Mouse (Mus musculus) frontal cortex, postnatal 36 days (tissue): ENCODE measurements around the gene Amy2a3.
"Not testable (repeated sequence)": the region's sequence is repeated elsewhere in the genome, so short reads cannot be mapped to it uniquely, and the experiment has no call there.

Experiments used
- DNase-seq, 2 experiments: peaks; one replicate each; pipeline ENCODE4 v3.0.0; 2022; ENCODE audit warnings: low spot score in 2 of 2

Gene Amy2a3

DNA sequence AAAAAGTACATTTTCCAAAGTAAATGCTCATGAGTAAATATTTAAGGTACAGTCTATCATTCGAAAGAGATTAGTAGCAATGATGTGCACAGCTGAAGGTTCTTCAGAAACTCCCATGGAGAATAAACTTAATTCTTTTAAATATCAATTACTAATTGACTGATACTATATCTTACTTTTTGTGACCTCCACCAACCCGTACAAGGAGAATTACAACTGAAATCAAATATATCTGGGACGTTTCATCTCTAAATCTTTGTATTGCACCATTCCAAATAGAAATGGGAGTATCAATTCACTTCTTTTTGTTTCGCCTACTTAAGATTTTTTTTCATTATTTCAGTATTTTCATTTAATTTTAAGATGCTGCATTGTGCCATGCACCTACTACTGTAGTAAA lies at the start of gene Amy2a3:
Gene Amy2a3 (minus strand): TSS at position 101 of the 400 bp plus-strand sequence.
- DNase-seq = not testable (repeated sequence)

DNA sequence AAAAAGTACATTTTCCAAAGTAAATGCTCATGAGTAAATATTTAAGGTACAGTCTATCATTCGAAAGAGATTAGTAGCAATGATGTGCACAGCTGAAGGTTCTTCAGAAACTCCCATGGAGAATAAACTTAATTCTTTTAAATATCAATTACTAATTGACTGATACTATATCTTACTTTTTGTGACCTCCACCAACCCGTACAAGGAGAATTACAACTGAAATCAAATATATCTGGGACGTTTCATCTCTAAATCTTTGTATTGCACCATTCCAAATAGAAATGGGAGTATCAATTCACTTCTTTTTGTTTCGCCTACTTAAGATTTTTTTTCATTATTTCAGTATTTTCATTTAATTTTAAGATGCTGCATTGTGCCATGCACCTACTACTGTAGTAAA lies 32.7 kb upstream of the Amy2a3 start, which contains the start of gene Amy2a2:
Gene Amy2a2 (minus strand): TSS at position 101 of the 400 bp plus-strand sequence.
- DNase-seq = not testable (repeated sequence)

DNA sequence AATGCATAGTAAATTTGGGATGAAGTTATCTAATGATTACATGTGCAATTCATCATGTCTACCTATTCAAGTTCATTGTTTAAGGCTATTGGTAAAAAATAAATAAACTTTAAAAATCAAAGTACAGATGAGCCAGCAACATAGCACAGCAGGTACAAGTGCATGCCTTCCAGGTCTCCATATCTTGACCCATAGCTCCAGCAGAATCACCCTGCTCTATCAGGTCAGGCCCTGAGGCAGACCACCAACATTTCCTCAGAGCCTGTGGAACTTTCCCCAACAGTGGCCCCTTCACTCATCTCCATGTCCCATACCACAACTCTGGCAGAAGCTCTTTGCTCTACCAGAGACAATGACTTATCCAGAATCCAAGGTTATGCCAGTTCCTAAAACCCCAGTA lies 21.6 kb upstream of the Amy2a3 start:
- not testable (repeated sequence) for DNase-seq

DNA sequence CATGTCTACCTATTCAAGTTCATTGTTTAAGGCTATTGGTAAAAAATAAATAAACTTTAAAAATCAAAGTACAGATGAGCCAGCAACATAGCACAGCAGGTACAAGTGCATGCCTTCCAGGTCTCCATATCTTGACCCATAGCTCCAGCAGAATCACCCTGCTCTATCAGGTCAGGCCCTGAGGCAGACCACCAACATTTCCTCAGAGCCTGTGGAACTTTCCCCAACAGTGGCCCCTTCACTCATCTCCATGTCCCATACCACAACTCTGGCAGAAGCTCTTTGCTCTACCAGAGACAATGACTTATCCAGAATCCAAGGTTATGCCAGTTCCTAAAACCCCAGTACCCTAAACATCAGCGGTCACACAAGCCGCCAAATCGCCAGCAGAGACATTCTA lies 10.9 kb downstream of the Amy2a3 start:
- not testable (repeated sequence) for DNase-seq

DNA sequence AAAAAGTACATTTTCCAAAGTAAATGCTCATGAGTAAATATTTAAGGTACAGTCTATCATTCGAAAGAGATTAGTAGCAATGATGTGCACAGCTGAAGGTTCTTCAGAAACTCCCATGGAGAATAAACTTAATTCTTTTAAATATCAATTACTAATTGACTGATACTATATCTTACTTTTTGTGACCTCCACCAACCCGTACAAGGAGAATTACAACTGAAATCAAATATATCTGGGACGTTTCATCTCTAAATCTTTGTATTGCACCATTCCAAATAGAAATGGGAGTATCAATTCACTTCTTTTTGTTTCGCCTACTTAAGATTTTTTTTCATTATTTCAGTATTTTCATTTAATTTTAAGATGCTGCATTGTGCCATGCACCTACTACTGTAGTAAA lies 32.5 kb downstream of the Amy2a3 start, which contains the start of gene Amy2a4:
Gene Amy2a4 (minus strand): TSS at position 101 of the 400 bp plus-strand sequence.
- not testable (repeated sequence) for DNase-seq

DNA sequence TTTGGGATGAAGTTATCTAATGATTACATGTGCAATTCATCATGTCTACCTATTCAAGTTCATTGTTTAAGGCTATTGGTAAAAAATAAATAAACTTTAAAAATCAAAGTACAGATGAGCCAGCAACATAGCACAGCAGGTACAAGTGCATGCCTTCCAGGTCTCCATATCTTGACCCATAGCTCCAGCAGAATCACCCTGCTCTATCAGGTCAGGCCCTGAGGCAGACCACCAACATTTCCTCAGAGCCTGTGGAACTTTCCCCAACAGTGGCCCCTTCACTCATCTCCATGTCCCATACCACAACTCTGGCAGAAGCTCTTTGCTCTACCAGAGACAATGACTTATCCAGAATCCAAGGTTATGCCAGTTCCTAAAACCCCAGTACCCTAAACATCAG lies 43.6 kb downstream of the Amy2a3 start:
- not testable (repeated sequence) for DNase-seq

DNA sequence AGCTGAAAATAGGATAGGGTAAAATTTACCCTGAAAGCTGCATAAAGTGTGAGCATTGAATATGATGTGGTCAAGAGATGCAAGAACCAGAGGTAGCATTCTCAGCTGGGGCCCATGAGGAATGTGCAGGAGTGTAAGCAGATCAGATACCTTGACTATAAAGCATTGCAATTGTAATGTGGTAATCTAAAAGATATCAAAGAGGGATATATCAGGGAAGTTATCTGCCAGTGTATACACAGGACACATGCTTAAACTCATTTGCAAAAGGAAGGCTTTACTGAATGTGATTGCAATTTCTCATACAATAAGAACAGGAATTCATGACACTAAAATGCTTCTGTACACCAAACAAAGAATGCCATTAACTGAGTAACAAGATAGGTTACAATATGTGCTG lies 44.3 kb downstream of the Amy2a3 start:
- not testable (repeated sequence) for DNase-seq
